Mouse (Mus musculus): ENCODE results near the gene Cst11. TPM values are rescaled to one million over a fixed set of nuclear protein-coding genes. Genes with fewer than 3 reads are reported as not detected.
A peak's percentile ranks its signal among the peaks of the same experiment; 100 is the strongest.

The Cst11 gene
- polyA plus RNA-seq, 1 experiment from 2014 or later, result not detected

DNA sequence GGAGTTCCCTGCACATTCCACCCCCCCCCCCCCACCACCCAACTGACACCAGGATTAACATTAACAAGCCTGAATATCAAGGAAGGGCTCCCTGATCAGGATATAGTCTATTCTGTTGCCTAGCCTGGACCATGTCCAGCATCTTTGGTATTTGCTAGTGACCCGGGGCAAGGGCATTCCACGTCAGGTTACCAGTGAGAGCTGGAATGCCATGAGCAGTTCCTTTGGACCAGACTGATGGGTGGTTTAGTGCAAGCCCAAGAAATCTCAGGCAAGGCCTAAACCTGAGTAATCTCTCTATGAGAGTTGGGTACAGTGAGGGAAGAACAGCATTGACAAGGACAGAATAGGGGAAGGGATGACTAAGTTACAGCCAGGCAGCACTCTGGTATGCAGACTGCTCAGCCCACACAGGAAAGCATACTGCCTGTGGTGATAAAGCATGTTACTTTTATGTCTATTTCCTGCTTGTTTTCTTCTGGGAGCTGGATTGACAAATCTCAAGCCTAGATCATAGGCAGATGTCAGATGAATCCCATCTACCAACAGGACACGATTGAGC is 27.4 kb downstream of the Cst11 start:
- no peak for ATAC-seq (ENCODE audit: extremely low read depth, insufficient number of reproducible peaks, low FRiP score, low TSS enrichment)
- 60% methylated on average over 3 of the region's 3 CpGs for WGBS
- H3K9me3 ChIP-seq, result 0 out of 2 replicates have a peak, but pooled peaks cover 5% of the 10 kb centered on the region
- H3K36me3 ChIP-seq, result no peaks in the 10 kb centered on the region
- H3K4me2 ChIP-seq, result no peak overlapping the region
- H3K27me3 ChIP-seq (replicated peaks), result no peaks in the 10 kb centered on the region
- H3K4me1 ChIP-seq, result no peaks in the 10 kb centered on the region
- H3K4me3 ChIP-seq, result no peak overlapping the region
- H3K27ac ChIP-seq (replicated peaks), result no peak overlapping the region
- no peak overlapping the region for H3K9ac ChIP-seq

DNA sequence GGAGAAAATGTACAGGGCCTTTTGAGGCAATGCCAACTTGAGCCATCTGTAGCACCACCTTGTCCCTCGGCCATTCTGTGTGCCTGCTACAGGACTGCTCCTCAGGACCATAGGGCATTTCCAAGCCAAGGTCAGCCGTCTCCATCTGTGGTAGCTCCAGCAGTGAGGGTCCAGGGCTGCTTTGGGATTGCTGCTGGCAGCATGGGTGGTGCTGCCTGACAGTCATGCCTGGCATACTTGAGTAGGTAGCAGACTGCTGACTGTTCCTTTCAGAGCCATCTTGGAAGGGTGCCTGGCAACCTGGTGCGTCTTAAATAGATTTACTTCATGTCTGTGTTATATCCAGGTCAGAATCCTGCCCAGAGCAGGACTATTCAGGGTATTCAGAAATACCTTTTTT is 28.3 kb downstream of the Cst11 start:
- H3K27me3 ChIP-seq (replicated peaks), result no peaks in the 10 kb centered on the region
- 63% methylated on average over 3 of the region's 3 CpGs for WGBS
- H3K4me1 ChIP-seq, result no peaks in the 10 kb centered on the region
- H3K9ac ChIP-seq, result no peak overlapping the region
- H3K36me3 ChIP-seq, result no peaks in the 10 kb centered on the region
- ATAC-seq (ENCODE audit: extremely low read depth, insufficient number of reproducible peaks, low FRiP score, low TSS enrichment), result no peak
- H3K27ac ChIP-seq (replicated peaks), result no peak overlapping the region
- H3K9me3 ChIP-seq, result 0 out of 2 replicates have a peak, but pooled peaks cover 5% of the 10 kb centered on the region
- no peak overlapping the region for H3K4me2 ChIP-seq
- H3K4me3 ChIP-seq, result no peak overlapping the region

DNA sequence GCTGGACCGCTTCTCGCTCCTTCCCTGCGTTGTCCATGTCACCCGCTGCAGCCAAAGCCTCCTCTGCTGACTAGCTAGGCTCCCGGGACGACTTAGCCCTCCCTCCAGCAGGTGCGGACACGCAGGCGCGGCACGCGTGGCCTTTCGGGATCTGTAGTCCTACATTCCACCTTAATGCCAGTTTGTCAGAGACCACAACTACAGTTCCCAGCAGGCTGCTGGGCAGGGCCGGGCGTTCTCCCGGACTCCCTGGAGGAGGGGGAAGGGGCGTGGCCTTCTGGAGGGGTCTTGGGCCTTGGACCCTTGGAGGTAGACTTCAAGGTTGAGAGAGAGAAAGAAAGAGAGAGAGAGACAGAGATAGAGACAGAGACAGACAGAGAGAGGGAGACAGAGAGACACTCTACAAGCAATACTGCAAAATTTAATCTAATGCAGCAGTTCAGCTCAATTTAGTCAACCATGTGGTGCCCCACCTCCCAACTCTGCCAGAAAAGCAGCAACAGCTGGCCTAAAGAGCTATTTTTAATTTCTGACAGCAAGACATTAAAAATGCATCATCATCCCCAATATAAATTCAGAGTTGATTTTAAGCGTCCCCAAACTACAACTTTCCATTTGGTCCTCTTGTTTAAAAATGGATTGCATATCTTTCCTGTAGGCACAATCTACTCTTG is 38.8 kb downstream of the Cst11 start, which contains the start of gene Napb:
TSS of gene Napb (minus strand) at position 141 of the 674 bp plus-strand sequence.
- H3K4me1 ChIP-seq, result peaks cover 14% of the 10 kb centered on the region
- peak; percentile 95 for ATAC-seq (ENCODE audit: extremely low read depth, insufficient number of reproducible peaks, low FRiP score, low TSS enrichment)
- no peaks in the 10 kb centered on the region for H3K27me3 ChIP-seq (replicated peaks)
- peaks cover 8% of the 10 kb centered on the region; the same call in 1 of the 2 replicates for H3K9me3 ChIP-seq
- H3K4me2 ChIP-seq, result peak within 1 kb of the TSS; percentile 95
- H3K4me3 ChIP-seq, result peak within 1 kb of the TSS; percentile 81
- 0 out of 2 replicates have a peak within 1 kb of the TSS, but pooled peaks have one; percentile 5 for H3K27ac ChIP-seq (replicated peaks)
- peak within 1 kb of the TSS; percentile 90 for H3K9ac ChIP-seq
- no peaks in the 10 kb centered on the region for H3K36me3 ChIP-seq
- 3% methylated on average over 18 of the region's 18 CpGs for WGBS

DNA sequence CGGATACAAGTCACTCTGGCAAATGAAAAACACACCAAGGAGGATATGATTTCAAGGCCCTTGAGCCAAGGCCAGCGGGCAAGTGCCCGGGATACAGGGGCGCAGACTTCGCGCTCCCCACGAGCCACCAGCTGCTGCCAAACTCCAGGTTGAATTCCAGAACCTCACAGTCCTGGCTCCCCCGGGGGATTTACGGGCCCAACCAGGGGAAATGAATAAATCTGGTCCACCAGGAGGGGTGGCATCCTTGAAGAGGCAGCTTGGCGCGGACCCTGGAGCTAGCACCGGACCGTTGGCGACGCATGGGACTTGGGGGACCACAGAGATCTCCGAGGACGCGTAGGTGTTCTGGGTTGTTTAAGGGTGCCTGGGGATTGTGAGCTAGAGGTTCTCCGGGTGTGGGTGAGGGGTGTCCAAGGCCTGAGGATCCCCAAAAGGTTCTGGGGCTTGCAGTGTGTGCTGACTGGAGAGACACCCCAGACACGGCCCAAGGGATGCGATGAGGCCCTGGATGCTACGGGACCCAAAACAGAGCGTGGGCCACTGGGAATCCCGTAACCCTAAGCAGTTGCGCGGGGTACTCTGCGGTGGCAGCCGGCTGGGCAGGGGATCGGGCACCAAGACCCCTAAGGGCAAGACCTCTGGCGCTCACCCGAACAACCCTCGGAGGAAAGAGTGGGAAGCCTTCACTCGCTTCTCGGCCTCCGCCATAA is 39.5 kb downstream of the Cst11 start:
- 2% methylated on average over 35 of the region's 35 CpGs for WGBS
- Histone ChIP-seq H3K36me3 (no peaks in the 10 kb centered on the region), H3K4me3 (peak overlapping the region; percentile 81), H3K27ac (replicated peaks) (0 out of 2 replicates have a peak overlapping the region, but pooled peaks have one; percentile 5), H3K4me2 (peak overlapping the region; percentile 95), H3K4me1 (peaks cover 14% of the 10 kb centered on the region), H3K9ac (peak overlapping the region; percentile 90), H3K9me3 (peaks cover 8% of the 10 kb centered on the region; the same call in 1 of the 2 replicates), H3K27me3 (replicated peaks) (no peaks in the 10 kb centered on the region)
- ATAC-seq (ENCODE audit: extremely low read depth, insufficient number of reproducible peaks, low FRiP score, low TSS enrichment), result peak; percentile 49

DNA sequence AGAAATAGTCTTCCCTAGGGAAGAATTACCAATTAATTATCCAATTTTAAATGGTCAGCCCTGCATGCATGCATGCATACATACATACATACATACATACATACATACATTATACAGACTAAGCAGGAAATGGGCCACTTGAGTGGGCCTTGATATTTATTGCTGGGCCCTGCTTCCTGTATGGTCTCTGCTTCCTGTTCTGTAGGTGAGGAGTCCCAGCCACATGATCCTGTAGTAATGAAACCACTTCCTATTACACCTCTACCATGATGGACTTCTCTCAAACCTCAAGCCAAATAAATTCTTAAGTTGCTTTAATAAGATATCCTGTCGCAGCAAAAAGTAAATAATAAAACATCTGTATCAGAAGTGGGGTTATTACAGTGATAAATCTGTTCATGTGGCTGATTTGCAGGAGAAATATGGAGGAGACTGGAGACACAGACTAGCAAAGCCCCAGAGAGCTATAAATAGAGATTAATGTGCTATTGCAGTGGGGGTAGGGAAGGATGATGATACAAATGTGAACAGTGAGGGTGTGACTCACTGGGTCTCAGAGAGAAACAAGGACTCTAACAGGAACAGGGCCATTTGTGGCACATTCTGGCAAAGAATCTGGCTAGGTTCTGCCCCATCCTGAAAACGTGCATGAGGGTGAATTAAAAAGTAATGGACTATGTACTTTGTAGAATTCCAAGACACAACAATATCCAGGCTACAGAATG is 51.9 kb downstream of the Cst11 start:
- Histone ChIP-seq H3K4me2 (no peak overlapping the region), H3K4me3 (no peak overlapping the region), H3K27ac (replicated peaks) (0 out of 2 replicates have a peak overlapping the region, but pooled peaks have one; percentile 3), H3K9ac (no peak overlapping the region), H3K36me3 (no peaks in the 10 kb centered on the region), H3K9me3 (no peaks in the 10 kb centered on the region), H3K4me1 (peaks cover 20% of the 10 kb centered on the region), H3K27me3 (replicated peaks) (no peaks in the 10 kb centered on the region)
- WGBS, result 67% methylated on average over 2 of the region's 2 CpGs
- no peak for ATAC-seq (ENCODE audit: extremely low read depth, insufficient number of reproducible peaks, low FRiP score, low TSS enrichment)

Other genes with a start within 250 kb of the Cst11 start
- 50.4 and 55.5 TPM in 2 replicates for gene Nxt1, start 98.9 kb downstream of the Cst11 start, polyA plus RNA-seq (2015; fragmentation: Nextera tagmentation; extraction: Ambion mirVana)
- gene Gzf1, start 90.5 kb downstream of the Cst11 start, polyA plus RNA-seq (2015; fragmentation: Nextera tagmentation; extraction: Ambion mirVana), result 13.1 and 13.2 TPM in 2 replicates
- gene Napb, start 39.0 kb downstream of the Cst11 start, polyA plus RNA-seq (2015; fragmentation: Nextera tagmentation; extraction: Ambion mirVana), result 2.2 and 2.4 TPM in 2 replicates
- gene Cstl1, start 21.1 kb downstream of the Cst11 start, polyA plus RNA-seq (2015; fragmentation: Nextera tagmentation; extraction: Ambion mirVana), result not detected in 2 replicates
- not detected in 2 replicates for gene 8030411F24Rik, start 10.5 kb upstream of the Cst11 start, polyA plus RNA-seq (2015; fragmentation: Nextera tagmentation; extraction: Ambion mirVana)
- gene Cst12, start 17.9 kb upstream of the Cst11 start, polyA plus RNA-seq (2015; fragmentation: Nextera tagmentation; extraction: Ambion mirVana), result not detected in 2 replicates
- gene Cst8, start 27.3 kb upstream of the Cst11 start, polyA plus RNA-seq (2015; fragmentation: Nextera tagmentation; extraction: Ambion mirVana), result not detected in 2 replicates
- gene Cst13, start 48.6 kb upstream of the Cst11 start, polyA plus RNA-seq (2015; fragmentation: Nextera tagmentation; extraction: Ambion mirVana), result not detected in 2 replicates
- gene Cst9, start 63.6 kb upstream of the Cst11 start, polyA plus RNA-seq (2015; fragmentation: Nextera tagmentation; extraction: Ambion mirVana), result 3.3 and 3.9 TPM in 2 replicates
- gene 9230104L09Rik, start 93.5 kb upstream of the Cst11 start, polyA plus RNA-seq (2015; fragmentation: Nextera tagmentation; extraction: Ambion mirVana), result 0.71 TPM in 1 of 2 replicates, not detected in the other
- gene Cst3, start 104.2 kb upstream of the Cst11 start, polyA plus RNA-seq (2015; fragmentation: Nextera tagmentation; extraction: Ambion mirVana), result 753 and 907 TPM in 2 replicates
- not detected in 2 replicates for gene Gm1330, start 231.8 kb upstream of the Cst11 start, polyA plus RNA-seq (2015; fragmentation: Nextera tagmentation; extraction: Ambion mirVana)
- gene Gm10750, start 245.7 kb upstream of the Cst11 start, polyA plus RNA-seq (2015; fragmentation: Nextera tagmentation; extraction: Ambion mirVana), result not detected in 2 replicates